Mouse (Mus musculus) midbrain, embryonic 11.5 days (tissue): ENCODE results near the gene Zfp109. TPM values are rescaled to one million over a fixed set of nuclear protein-coding genes. Genes with fewer than 3 reads are reported as not detected.
"Not testable (repeated sequence)": the region's sequence is repeated elsewhere in the genome, so short reads cannot be mapped to it uniquely, and the experiment has no call there.

Source experiments
- ATAC-seq: fragments of 200-750 bp; cut with Nextera tagmentation; 2 replicates; pipeline ENCODE4 v1.8.0; 2017; ENCODE audit warnings: moderate TSS enrichment, moderate library complexity; ENCODE audit not compliant: low FRiP score
- DNase-seq: peaks from one replicate; pipeline ENCODE4 v3.0.0; 2015; ENCODE audit warnings: low spot score; ENCODE audit errors: missing footprints
- H3K27ac ChIP-seq: fragments of 300-500 bp; sonication (generic); 2 replicates; pipeline ENCODE4 v1.5.1; 2014; ENCODE audit warnings: low read depth, low read length
- H3K27me3 ChIP-seq: fragments of 300-500 bp; sonication (generic); 2 replicates; pipeline ENCODE4 v1.6.1; 2014; ENCODE audit warnings: mild to moderate bottlenecking, low read length, moderate library complexity, mixed read lengths; ENCODE audit not compliant: control insufficient read depth, insufficient read depth
- H3K36me3 ChIP-seq: fragments of 300-500 bp; sonication (generic); 2 replicates; pipeline ENCODE4 v1.6.1; 2014; ENCODE audit warnings: mild to moderate bottlenecking, low read length, moderate library complexity, mixed read lengths; ENCODE audit not compliant: control insufficient read depth, insufficient read depth
- H3K4me1 ChIP-seq: fragments of 300-500 bp; sonication (generic); 2 replicates; pipeline ENCODE4 v1.6.1; 2014; ENCODE audit warnings: low read length; ENCODE audit not compliant: control insufficient read depth, insufficient read depth
- H3K4me2 ChIP-seq: fragments of 300-500 bp; sonication (generic); 2 replicates; pipeline ENCODE4 v1.6.1; 2014; ENCODE audit warnings: mild to moderate bottlenecking, moderate library complexity
- H3K4me3 ChIP-seq: fragments of 300-500 bp; sonication (generic); 2 replicates; pipeline ENCODE4 v1.5.1; 2014; ENCODE audit warnings: low read depth, low read length
- H3K9ac ChIP-seq: fragments of 300-500 bp; sonication (generic); 2 replicates; pipeline ENCODE4 v1.6.1; 2014; ENCODE audit warnings: low read length
- H3K9me3 ChIP-seq: fragments of 300-500 bp; sonication (generic); 2 replicates; pipeline ENCODE4 v1.6.1; 2016; ENCODE audit warnings: low read length; ENCODE audit not compliant: control insufficient read depth
- WGBS: fragments of 180-500 bp; shearing (Covaris S2); extraction: QIAGEN DNeasy Blood & Tissue Kit; methylation state at CpG from one replicate; pipeline ENCODE4 v1.1.7; 2014; 5-methylcytosine and 5-hydroxymethylcytosine counted together
- polyA plus RNA-seq: library from polyadenylated mRNA; unstranded; fragments of >200 nt; fragmentation: Nextera tagmentation; extraction: Ambion mirVana; gene quantifications from 2 replicates; pipeline ENCODE4 v1.2.1, GENCODE M21; 2014

The Zfp109 gene
- 4.5 and 5.1 TPM in 2 replicates for polyA plus RNA-seq

- no peak within 1 kb of the TSS for H3K27ac ChIP-seq
- H3K4me3 ChIP-seq = peak within 1 kb of the TSS; percentile 72
- WGBS = 8% methylated on average over 25 of the region's 28 CpGs
- H3K9ac ChIP-seq = peak within 1 kb of the TSS; percentile 79
- no peaks in the 10 kb centered on the region for H3K9me3 ChIP-seq
- ATAC-seq (peak; percentile 91), DNase-seq (peak; percentile 96)
- H3K36me3 ChIP-seq = 0 out of 2 replicates have a peak, but pooled peaks cover 2% of the 10 kb centered on the region
- H3K4me1 ChIP-seq = peaks cover 3% of the 10 kb centered on the region; the same call in 1 of the 2 replicates
- H3K4me2 ChIP-seq = peak within 1 kb of the TSS; percentile 50
- H3K27me3 ChIP-seq = no peaks in the 10 kb centered on the region
Observed at GRCm38 (mm10) chr7:24237040-24237791, at the start of gene Zfp109. TSS of gene Zfp109 (minus strand) at chr7:24237560.

GRCm38 (mm10) chr7:24286916-24287315 is 49.6 kb upstream of the Zfp109 start:
- no peak overlapping the region for H3K4me3 ChIP-seq
- H3K9ac ChIP-seq = no peak overlapping the region
- DNase-seq = peak; percentile 65
- peaks cover 17% of the 10 kb centered on the region for H3K36me3 ChIP-seq
- H3K27ac ChIP-seq = no peak overlapping the region
- WGBS = 75% methylated on average over 4 of the region's 4 CpGs
- H3K27me3 ChIP-seq = no peaks in the 10 kb centered on the region
- no peak overlapping the region for H3K4me2 ChIP-seq
- no peaks in the 10 kb centered on the region for H3K9me3 ChIP-seq
- H3K4me1 ChIP-seq = no peaks in the 10 kb centered on the region
- no peak for ATAC-seq

GRCm38 (mm10) chr7:24286090-24286489 is 48.7 kb upstream of the Zfp109 start:
- H3K9me3 ChIP-seq = no peaks in the 10 kb centered on the region
- H3K4me3 ChIP-seq = no peak overlapping the region
- no peaks in the 10 kb centered on the region for H3K4me1 ChIP-seq
- H3K27me3 ChIP-seq = no peaks in the 10 kb centered on the region
- H3K36me3 ChIP-seq = peaks cover 9% of the 10 kb centered on the region
- H3K9ac ChIP-seq = no peak overlapping the region
- no peak overlapping the region for H3K27ac ChIP-seq
- no peak overlapping the region for H3K4me2 ChIP-seq
- WGBS = 48% methylated on average over 4 of the region's 4 CpGs
- DNase-seq (peak; percentile 82), ATAC-seq (no peak)

GRCm38 (mm10) chr7:24280858-24281145 is 43.4 kb upstream of the Zfp109 start:
- peak; percentile 78 for DNase-seq
- no peak overlapping the region for H3K27ac ChIP-seq
- H3K4me3 ChIP-seq = no peak overlapping the region
- no peaks in the 10 kb centered on the region for H3K27me3 ChIP-seq
- 54% methylated on average over 4 of the region's 4 CpGs for WGBS
- H3K9ac ChIP-seq = no peak overlapping the region
- ATAC-seq = no peak
- H3K36me3 ChIP-seq = peaks cover 2% of the 10 kb centered on the region; the same call in 1 of the 2 replicates
- no peaks in the 10 kb centered on the region for H3K9me3 ChIP-seq
- H3K4me1 ChIP-seq = no peaks in the 10 kb centered on the region
- H3K4me2 ChIP-seq = no peak overlapping the region

- Histone ChIP-seq H3K9ac (no peak overlapping the region), H3K4me3 (no peak overlapping the region), H3K4me2 (no peak overlapping the region), H3K36me3 (peaks cover 2% of the 10 kb centered on the region; the same call in 1 of the 2 replicates), H3K4me1 (no peaks in the 10 kb centered on the region), H3K27ac (no peak overlapping the region), H3K9me3 (no peaks in the 10 kb centered on the region), H3K27me3 (no peaks in the 10 kb centered on the region)
- 0 out of 2 replicates have a peak, but pooled peaks have one; percentile 30 for ATAC-seq
- 53% methylated on average over 10 of the region's 10 CpGs for WGBS
- DNase-seq = peak; percentile 56
Observed at GRCm38 (mm10) chr7:24280031-24280857, 42.9 kb upstream of the Zfp109 start.

- DNase-seq, H3K27ac ChIP-seq, H3K9me3 ChIP-seq, H3K4me2 ChIP-seq, H3K4me1 ChIP-seq, H3K27me3 ChIP-seq, ATAC-seq, H3K9ac ChIP-seq, H3K4me3 ChIP-seq, H3K36me3 ChIP-seq: not testable (repeated sequence)
- 75% methylated on average over 3 of the region's 3 CpGs for WGBS
Observed at GRCm38 (mm10) chr7:24278771-24279170, 41.4 kb upstream of the Zfp109 start.

GRCm38 (mm10) chr7:24274456-24274855 is 37.1 kb upstream of the Zfp109 start:
- Histone ChIP-seq H3K9me3 (no peaks in the 10 kb centered on the region), H3K36me3 (peaks cover 8% of the 10 kb centered on the region), H3K4me3 (no peak overlapping the region), H3K27ac (no peak overlapping the region), H3K9ac (no peak overlapping the region), H3K4me1 (no peaks in the 10 kb centered on the region), H3K4me2 (no peak overlapping the region), H3K27me3 (no peaks in the 10 kb centered on the region)
- 90% methylated on average over 4 of the region's 4 CpGs for WGBS
- ATAC-seq (no peak), DNase-seq (peak; percentile 57)

GRCm38 (mm10) chr7:24271191-24271590 is 33.8 kb upstream of the Zfp109 start:
- no peak overlapping the region for H3K4me2 ChIP-seq
- no peaks in the 10 kb centered on the region for H3K4me1 ChIP-seq
- H3K9me3 ChIP-seq = no peaks in the 10 kb centered on the region
- ATAC-seq = no peak
- no peak for DNase-seq
- H3K27ac ChIP-seq = no peak overlapping the region
- H3K27me3 ChIP-seq = no peaks in the 10 kb centered on the region
- H3K9ac ChIP-seq = no peak overlapping the region
- 97% methylated on average over 6 of the region's 6 CpGs for WGBS
- H3K4me3 ChIP-seq = no peak overlapping the region
- peaks cover 8% of the 10 kb centered on the region for H3K36me3 ChIP-seq

GRCm38 (mm10) chr7:24270288-24270672 is 32.9 kb upstream of the Zfp109 start, which contains the start of gene Zfp93:
TSS of gene Zfp93 (plus strand) at chr7:24270420.
- Histone ChIP-seq H3K27me3 (no peaks in the 10 kb centered on the region), H3K4me3 (peak within 1 kb of the TSS; percentile 61), H3K4me2 (peak within 1 kb of the TSS; percentile 64), H3K36me3 (peaks cover 6% of the 10 kb centered on the region), H3K4me1 (no peaks in the 10 kb centered on the region), H3K27ac (no peak within 1 kb of the TSS), H3K9me3 (no peaks in the 10 kb centered on the region), H3K9ac (peak within 1 kb of the TSS; percentile 75)
- ATAC-seq = peak; percentile 94
- under 1% methylated on average over 12 of the region's 12 CpGs for WGBS
- peak; percentile 96 for DNase-seq
